14 mouse cellular contexts compared by ENCODE assay signal in the genomic region with DNA sequence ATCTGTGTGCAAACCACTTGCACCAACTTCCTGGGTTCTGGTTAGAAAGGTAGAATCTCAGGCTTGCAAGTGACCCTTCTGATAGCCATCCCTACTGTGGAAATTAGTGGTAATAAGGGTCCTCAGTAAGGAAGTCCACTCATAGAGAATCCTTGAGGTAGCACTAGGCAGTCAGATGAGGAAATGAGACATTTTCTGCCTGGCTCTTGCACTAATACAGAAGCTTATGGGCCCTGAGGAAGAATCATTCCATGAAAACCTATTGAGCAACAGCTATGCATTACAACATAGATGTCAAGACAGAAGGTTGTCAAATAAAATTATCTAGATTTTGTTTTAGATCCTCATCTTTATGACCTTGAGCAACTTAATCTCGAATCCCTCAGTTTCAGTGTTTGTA.
"Had no signal": no experiment of that assay in that cellular context is flagged by ENCODE, and none has a peak within 500 bp of the region (broad histone marks: within the 10 kb centered on the region; RNA-seq: fewer than 3 reads in every experiment).

No protein-coding gene starts in this region.

- DNase-seq: lung, adult 18-20 months; lung, embryonic 14.5 days; lung, postnatal 10 days; lung, postnatal 4 days; midbrain, embryonic 14.5 days; retina, postnatal 1 day; right cerebral cortex, adult 18-20 months; right cerebral cortex, postnatal 25 days; right cerebral cortex, postnatal 4 days; spleen, adult 18-20 months; thymus, adult 18-20 months; thymus, postnatal 14 days; thymus, postnatal 36 days had no signal

- ATAC-seq: midbrain, embryonic 16.5 days had no signal
